Mouse (Mus musculus) heart, embryonic 14.5 days (tissue): ENCODE data around the gene Pithd1. TPM values are rescaled to one million over a fixed set of nuclear protein-coding genes. Genes with fewer than 3 reads are reported as not detected.
A peak's percentile ranks its signal among the peaks of the same experiment; 100 is the strongest.

Experiments used
- ATAC-seq: fragments of 200-750 bp; cut with Nextera tagmentation; 2 replicates; pipeline ENCODE4 v1.8.0; 2017; ENCODE audit warnings: low read depth, moderate TSS enrichment; ENCODE audit not compliant: insufficient number of reproducible peaks, insufficient read depth, low FRiP score
- H3K27ac ChIP-seq, 2 experiments: fragments of 200-500 bp in 1 of 2; fragments of 300-500 bp in 1 of 2; sonication (generic) in 1 of 2; replicated peaks in 1 of 2; 2 replicates each; pipeline ENCODE4 v1.5.1; 2012 to 2014; ENCODE audit warnings: low read depth in 2 of 2, low read length in 2 of 2, control low read depth in 1 of 2, mild to moderate bottlenecking in 1 of 2, mixed read lengths in 1 of 2; ENCODE audit not compliant: control insufficient read depth in 1 of 2, insufficient read depth in 1 of 2
- H3K27me3 ChIP-seq: fragments of 300-500 bp; sonication (generic); 2 replicates; pipeline ENCODE4 v1.6.1; 2014; ENCODE audit warnings: mild to moderate bottlenecking, low read length, control low read depth; ENCODE audit not compliant: control insufficient read depth, insufficient read depth
- H3K36me3 ChIP-seq: fragments of 300-500 bp; sonication (generic); 2 replicates; pipeline ENCODE4 v1.6.1; 2014; ENCODE audit warnings: mild to moderate bottlenecking, control low read depth, low read length, mixed read lengths; ENCODE audit not compliant: control insufficient read depth, insufficient read depth
- H3K4me1 ChIP-seq, 2 experiments: fragments of 200-500 bp in 1 of 2; fragments of 300-500 bp in 1 of 2; sonication (generic) in 1 of 2; 2 replicates each; pipeline ENCODE4 v1.6.1; 2012 to 2014; ENCODE audit warnings: low read length in 2 of 2, control low read depth in 1 of 2, mixed read lengths in 1 of 2; ENCODE audit not compliant: control insufficient read depth in 2 of 2, insufficient read depth in 2 of 2
- H3K4me2 ChIP-seq: fragments of 300-500 bp; sonication (generic); 2 replicates; pipeline ENCODE4 v1.6.1; 2014; ENCODE audit warnings: mild to moderate bottlenecking, low read length
- H3K4me3 ChIP-seq, 2 experiments: fragments of 200-500 bp in 1 of 2; fragments of 300-500 bp in 1 of 2; sonication (generic) in 1 of 2; 2 replicates each; pipeline ENCODE4 v1.5.1; 2012 to 2014; ENCODE audit warnings: low read length in 2 of 2, mild to moderate bottlenecking in 2 of 2, control low read depth in 1 of 2, low read depth in 1 of 2, moderate library complexity in 1 of 2; ENCODE audit not compliant: control insufficient read depth in 1 of 2, insufficient read depth in 1 of 2
- H3K9ac ChIP-seq: fragments of 300-500 bp; sonication (generic); 2 replicates; pipeline ENCODE4 v1.6.1; 2014; ENCODE audit warnings: mild to moderate bottlenecking, low read length
- H3K9me3 ChIP-seq: fragments of 300-500 bp; sonication (generic); 2 replicates; pipeline ENCODE4 v1.6.1; 2016; ENCODE audit warnings: low read length, control low read depth; ENCODE audit not compliant: control insufficient read depth
- WGBS: fragments of 180-500 bp; shearing (Covaris S2); extraction: QIAGEN DNeasy Blood & Tissue Kit; methylation state at CpG from one replicate; pipeline ENCODE4 v1.1.7; 2014; 5-methylcytosine and 5-hydroxymethylcytosine counted together
- polyA plus RNA-seq: library from polyadenylated mRNA; unstranded; fragments of >200 nt; fragmentation: Nextera tagmentation; extraction: Ambion mirVana; gene quantifications from 2 replicates; pipeline ENCODE4 v1.2.1, GENCODE M21; 2014

Pithd1 gene
- polyA plus RNA-seq, 1 experiment from 2014 or later, result 40.2 TPM

DNA sequence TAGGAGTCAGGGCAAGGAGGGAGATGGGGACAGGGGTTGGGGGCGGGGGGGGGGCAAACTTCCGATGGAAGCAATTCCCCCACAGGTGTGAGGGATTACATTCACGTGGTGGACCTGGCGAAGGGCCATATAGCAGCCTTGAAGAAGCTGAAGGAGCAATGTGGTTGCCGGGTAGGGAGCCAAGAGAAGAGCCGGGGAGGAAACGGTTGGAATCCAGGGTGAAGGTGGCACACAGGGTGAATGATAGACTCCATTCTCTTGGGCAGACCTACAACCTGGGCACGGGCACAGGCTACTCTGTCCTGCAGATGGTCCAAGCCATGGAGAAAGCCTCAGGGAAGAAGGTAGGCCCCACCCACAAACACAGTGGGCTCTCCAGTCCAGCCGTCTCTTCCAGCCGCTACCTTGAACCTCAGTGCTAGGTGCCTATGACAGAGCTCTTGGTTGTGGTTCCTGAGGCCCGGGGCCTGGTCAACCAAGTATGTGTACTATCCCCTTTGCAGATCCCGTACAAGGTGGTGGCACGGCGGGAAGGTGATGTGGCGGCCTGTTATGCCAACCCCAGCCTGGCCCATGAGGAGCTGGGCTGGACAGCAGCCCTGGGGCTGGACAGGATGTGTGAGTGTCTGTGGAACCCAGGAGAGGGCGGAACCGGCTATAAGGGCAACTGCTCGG, 19.8 kb downstream of the Pithd1 start:
- WGBS, result 89% methylated on average over 18 of the region's 18 CpGs
- H3K4me3 ChIP-seq, result no peak overlapping the region
- no peak overlapping the region for H3K9ac ChIP-seq
- H3K27ac ChIP-seq, result no peak overlapping the region
- H3K27me3 ChIP-seq, result no peaks in the 10 kb centered on the region
- peaks cover 54% of the 10 kb centered on the region for H3K36me3 ChIP-seq
- peaks cover 14 to 28% of the 10 kb centered on the region in 2 experiments for H3K4me1 ChIP-seq
- ATAC-seq, result no peak
- H3K9me3 ChIP-seq, result no peaks in the 10 kb centered on the region
- H3K4me2 ChIP-seq, result no peak overlapping the region

DNA sequence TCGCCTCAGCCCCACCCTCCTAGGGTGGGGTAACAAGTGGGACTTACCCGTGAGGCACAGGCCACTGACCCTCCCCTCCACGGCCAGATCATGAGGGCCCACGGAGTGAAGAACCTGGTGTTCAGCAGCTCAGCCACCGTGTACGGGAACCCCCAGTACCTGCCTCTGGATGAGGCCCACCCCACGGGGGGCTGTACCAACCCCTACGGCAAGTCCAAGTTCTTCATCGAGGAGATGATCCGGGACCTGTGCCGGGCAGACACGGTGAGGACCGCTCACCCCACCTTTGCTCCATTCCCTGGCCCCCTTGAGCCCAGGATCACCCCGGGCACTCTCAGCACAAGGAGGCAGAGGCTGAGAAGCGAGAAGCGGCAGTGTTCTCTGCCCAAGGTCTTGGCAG, 20.8 kb downstream of the Pithd1 start:
- Histone ChIP-seq H3K4me3 (no peak overlapping the region), H3K4me2 (no peak overlapping the region), H3K27me3 (no peaks in the 10 kb centered on the region), H3K9me3 (no peaks in the 10 kb centered on the region), H3K36me3 (peaks cover 63% of the 10 kb centered on the region), H3K9ac (no peak overlapping the region), H3K27ac (no peak overlapping the region), H3K4me1 (peaks cover 7 to 22% of the 10 kb centered on the region in 2 experiments)
- 92% methylated on average over 16 of the region's 16 CpGs for WGBS
- ATAC-seq, result no peak

DNA sequence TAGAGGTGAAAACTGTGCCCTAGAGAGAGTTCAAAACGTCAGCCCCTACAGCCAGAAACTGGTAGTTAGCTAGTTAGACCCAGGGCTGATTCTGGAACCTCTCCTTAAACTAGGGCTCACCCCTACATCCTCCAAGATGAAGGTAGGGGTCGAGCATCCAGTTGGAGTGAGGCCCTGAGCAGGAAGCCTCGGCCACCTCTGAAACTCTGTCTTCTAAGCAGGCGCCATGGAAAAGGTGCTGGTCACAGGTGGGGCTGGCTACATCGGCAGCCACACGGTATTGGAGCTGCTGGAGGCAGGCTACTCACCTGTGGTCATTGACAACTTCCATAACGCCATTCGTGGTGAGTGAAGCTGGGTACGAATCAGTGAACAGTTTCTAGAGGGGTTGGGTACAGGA, 22.0 kb downstream of the Pithd1 start:
- no peak for ATAC-seq
- Histone ChIP-seq H3K4me2 (no peak overlapping the region), H3K36me3 (peaks cover 66% of the 10 kb centered on the region), H3K4me3 (no peak overlapping the region), H3K27me3 (no peaks in the 10 kb centered on the region), H3K9me3 (no peaks in the 10 kb centered on the region), H3K9ac (no peak overlapping the region), H3K4me1 (peaks cover 6 to 17% of the 10 kb centered on the region in 2 experiments), H3K27ac (no peak overlapping the region)
- 82% methylated on average over 9 of the region's 9 CpGs for WGBS

DNA sequence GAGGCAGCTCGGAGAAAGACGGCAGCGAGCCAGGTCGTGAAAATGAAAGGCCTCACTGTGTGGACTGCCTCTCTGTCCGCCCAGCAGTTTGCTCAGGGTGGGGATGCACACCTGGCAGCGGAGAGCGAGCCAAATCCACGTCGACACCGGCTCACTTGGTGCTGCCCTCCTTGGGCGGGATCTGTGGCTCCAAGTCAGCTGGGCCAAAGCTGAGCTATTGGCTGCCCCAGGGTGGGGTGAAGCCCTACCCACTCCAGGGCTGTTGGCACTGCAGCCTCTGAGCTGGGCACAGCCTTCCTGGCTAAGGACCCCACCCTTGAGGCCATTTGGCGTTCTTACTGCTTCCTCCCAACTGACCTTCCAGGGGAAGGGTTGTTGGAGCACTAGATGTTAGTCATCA, 22.6 kb downstream of the Pithd1 start:
- ATAC-seq, result no peak
- Histone ChIP-seq H3K27me3 (no peaks in the 10 kb centered on the region), H3K9ac (peak overlapping the region; percentile 85), H3K4me1 (peaks cover 6 to 17% of the 10 kb centered on the region in 2 experiments), H3K4me3 (peak overlapping the region; percentile 74 to 83), H3K9me3 (no peaks in the 10 kb centered on the region), H3K4me2 (peak overlapping the region; percentile 94), H3K36me3 (peaks cover 65% of the 10 kb centered on the region), H3K27ac (peak overlapping the region; percentile 47 to 93)
- 5% methylated on average over 12 of the region's 12 CpGs for WGBS

DNA sequence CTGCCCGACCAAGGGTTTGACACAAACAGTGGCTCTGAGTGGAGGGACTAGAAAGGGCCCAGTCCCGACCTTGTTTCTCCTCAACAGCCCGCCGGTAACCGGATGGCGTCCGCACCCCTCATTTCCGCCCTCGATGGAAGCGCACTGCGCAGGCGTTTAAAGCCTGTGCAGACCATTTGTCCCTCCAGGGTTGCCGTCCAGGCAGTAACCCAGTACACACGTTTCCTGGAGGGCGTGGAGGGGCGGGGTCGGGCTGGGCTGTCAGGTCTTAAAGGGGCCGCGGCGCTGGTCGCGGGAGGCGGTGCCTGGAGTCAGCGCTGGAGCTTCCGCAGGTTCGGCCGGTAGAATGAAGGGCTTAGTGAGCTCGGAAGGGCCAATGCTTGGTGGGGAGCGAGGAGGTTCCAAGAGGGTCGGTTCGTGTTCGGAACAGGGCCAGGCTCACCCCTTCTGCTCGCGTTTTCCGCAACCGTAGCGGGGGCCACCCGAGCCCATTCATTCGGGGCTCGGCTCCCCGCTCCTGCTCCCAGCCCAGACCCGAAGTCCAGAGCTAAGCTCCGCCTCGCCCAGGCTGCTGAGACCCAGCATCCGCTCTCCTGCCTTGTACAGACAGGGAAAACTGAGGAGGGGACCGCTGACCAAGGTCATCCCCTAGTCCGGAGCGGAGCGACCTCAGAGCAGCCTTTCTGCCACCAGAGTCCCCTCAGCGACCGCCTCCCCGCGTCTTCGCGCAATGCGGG, 23.4 kb downstream of the Pithd1 start, which contains the start of gene Gale:
TSS of gene Gale (plus strand) at position 271 of the 737 bp plus-strand sequence.
- no peaks in the 10 kb centered on the region for H3K27me3 ChIP-seq
- peak within 1 kb of the TSS; percentile 75 to 93 for H3K27ac ChIP-seq
- ATAC-seq, result peak; percentile 90
- peaks cover 63% of the 10 kb centered on the region for H3K36me3 ChIP-seq
- H3K9me3 ChIP-seq, result no peaks in the 10 kb centered on the region
- under 1% methylated on average over 56 of the region's 56 CpGs for WGBS
- H3K4me1 ChIP-seq, result peaks cover 6 to 17% of the 10 kb centered on the region in 2 experiments
- H3K4me3 ChIP-seq, result peak within 1 kb of the TSS; percentile 74 to 83
- H3K9ac ChIP-seq, result peak within 1 kb of the TSS; percentile 93
- peak within 1 kb of the TSS; percentile 94 for H3K4me2 ChIP-seq

DNA sequence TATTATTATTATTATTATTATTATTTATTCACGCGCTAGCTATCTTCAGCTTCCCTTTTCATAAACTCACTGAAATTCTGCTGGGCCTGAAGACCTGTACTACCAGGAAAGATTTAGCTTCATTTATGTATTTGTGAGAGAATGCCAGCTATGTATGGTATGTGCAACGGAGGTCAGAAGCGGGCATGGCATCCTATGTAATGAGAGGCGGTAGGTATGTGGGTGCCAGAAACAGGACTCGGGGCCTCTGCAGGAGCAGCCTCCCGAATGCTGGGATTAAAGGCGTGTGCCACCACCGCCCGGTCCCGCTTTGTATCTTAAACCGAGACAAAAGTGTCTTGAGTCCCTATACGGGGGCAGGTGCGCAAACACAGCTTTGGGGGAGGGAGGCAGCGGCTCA, 24.1 kb downstream of the Pithd1 start:
- Histone ChIP-seq H3K9me3 (no peaks in the 10 kb centered on the region), H3K4me2 (peak overlapping the region; percentile 94), H3K36me3 (peaks cover 63% of the 10 kb centered on the region), H3K27me3 (no peaks in the 10 kb centered on the region), H3K4me3 (peak overlapping the region; percentile 74 to 83), H3K4me1 (peaks cover 6 to 17% of the 10 kb centered on the region in 2 experiments), H3K27ac (peak overlapping the region; percentile 75 to 93), H3K9ac (peak overlapping the region; percentile 93)
- WGBS, result 6% methylated on average over 15 of the region's 15 CpGs
- no peak for ATAC-seq

DNA sequence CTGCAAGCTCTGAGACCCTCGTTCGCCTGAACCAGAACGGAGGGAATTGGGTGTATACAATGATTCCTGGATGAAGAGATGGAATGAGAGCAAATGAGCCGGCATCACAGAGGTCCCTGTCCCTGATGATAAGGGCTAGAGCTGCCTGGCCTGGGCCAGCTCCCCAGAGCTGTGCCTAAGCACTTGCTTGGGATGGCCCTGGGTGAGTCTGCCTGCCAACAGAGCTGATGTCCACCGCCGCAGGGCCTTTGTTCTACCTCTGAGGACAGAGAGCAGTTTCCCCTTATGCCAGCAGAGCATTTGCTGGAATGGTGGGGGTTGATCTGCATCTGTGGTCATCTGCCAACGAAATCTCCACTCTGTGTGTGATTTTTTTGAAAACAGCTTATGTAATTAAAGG, 24.9 kb downstream of the Pithd1 start:
- H3K4me3 ChIP-seq, result no peak overlapping the region
- peaks cover 6 to 17% of the 10 kb centered on the region in 2 experiments for H3K4me1 ChIP-seq
- H3K9me3 ChIP-seq, result no peaks in the 10 kb centered on the region
- no peak overlapping the region for H3K27ac ChIP-seq
- H3K27me3 ChIP-seq, result no peaks in the 10 kb centered on the region
- 81% methylated on average over 7 of the region's 7 CpGs for WGBS
- H3K9ac ChIP-seq, result no peak overlapping the region
- peaks cover 63% of the 10 kb centered on the region for H3K36me3 ChIP-seq
- H3K4me2 ChIP-seq, result no peak overlapping the region
- no peak for ATAC-seq
